Mouse (Mus musculus): ENCODE measurements around the gene Gcsam. TPM values are rescaled to one million over a fixed set of nuclear protein-coding genes. Genes with fewer than 3 reads are reported as not detected.

Gcsam gene
- polyA plus RNA-seq, 1 experiment from 2014 or later, result 0.95 TPM

DNA sequence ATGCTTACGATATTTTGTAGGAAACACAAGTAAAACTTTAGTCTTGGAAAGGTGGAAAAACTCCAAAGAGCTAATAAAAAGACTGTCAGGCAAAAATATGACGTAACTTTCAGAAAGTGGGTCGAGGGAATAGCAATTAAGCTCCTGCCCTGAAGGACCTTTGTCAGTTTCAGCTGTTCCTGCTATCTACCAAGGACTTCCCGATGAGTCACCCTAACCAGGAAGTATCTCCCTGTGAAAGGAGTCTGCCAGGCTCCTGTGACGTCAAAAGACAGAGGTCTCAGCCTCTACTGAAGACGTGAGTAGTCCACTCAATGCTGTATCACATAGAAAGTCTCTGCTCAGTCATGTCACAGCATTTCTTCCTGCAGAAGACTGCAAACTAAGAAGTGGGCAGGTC is 34.2 kb downstream of the Gcsam start:
- DNase-seq (ENCODE audit: low spot score), result no peak

DNA sequence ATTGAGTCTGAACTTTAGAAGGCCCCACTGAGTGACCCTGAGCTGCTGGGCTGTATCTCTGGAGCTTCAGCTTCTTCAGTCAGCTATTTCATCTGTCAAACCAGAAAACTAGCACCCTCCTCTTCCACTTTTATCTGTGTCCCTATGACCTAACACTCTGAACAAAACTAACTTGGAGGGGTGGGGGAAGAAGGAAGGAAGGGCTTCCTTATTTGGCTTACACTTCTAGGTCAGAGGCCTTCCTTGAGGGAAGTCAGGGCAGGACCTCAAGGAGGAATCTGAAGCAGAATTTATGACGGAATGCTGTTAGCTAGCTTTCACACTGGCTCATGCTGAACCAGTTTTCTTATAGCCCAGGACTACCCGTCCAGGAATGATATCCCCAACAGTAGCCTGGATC is 41.3 kb downstream of the Gcsam start:
- DNase-seq (ENCODE audit: low spot score), result no peak

DNA sequence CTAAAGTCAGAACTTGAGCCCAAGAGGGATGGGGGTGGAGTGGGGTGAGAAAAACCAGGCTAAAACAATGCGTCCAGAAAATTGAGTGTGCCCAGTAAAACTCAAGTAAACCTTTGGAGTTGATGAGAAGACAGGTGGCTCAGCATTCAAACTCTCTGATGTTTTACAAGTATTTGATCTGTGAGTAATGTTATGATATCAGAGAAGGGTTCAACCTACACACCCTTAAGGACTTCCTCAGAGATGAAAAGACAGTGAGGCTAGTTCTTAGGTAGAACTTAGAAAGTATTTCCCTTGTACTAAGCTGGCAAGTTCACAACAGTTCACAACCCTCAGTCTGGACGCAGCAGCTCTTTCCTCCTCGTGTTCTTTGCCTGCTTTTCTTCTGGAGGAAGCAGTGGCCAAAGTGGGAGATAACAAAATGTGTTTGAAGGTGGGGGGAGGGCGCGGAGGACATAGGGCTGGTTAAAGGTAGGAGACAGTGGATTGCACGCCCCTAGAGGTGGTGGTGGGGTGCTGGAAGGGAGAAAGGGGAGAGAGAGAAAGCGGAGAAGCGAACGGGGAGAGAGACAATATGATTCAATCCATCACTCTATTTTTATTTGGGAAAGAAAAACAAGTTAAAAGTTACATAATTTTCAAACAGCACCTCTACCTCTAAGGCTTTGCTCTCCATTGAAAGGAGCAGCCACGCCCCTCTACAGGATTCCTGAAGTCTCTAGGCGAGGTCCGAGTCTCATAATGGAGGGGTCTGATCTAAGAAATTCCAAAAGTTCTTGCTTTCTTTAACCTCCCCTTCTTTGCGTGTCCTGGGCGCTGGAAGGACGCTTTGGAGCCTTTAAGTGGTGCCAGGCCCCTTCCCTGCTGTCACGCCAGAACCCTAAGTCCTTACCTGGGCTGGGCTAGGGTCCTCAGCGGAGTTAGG is 43.1 kb downstream of the Gcsam start:
- peak; percentile 11 for DNase-seq (ENCODE audit: low spot score)

GRCm38 (mm10) chr16:45653934-45654332 is 43.8 kb downstream of the Gcsam start, which contains the start of gene BC016579:
Gene BC016579 (minus strand): TSS chr16:45654068.
- no peak for DNase-seq (ENCODE audit: low spot score)

GRCm38 (mm10) chr16:45654465-45654864 is 44.3 kb downstream of the Gcsam start:
- no peak for DNase-seq (ENCODE audit: low spot score)

DNA sequence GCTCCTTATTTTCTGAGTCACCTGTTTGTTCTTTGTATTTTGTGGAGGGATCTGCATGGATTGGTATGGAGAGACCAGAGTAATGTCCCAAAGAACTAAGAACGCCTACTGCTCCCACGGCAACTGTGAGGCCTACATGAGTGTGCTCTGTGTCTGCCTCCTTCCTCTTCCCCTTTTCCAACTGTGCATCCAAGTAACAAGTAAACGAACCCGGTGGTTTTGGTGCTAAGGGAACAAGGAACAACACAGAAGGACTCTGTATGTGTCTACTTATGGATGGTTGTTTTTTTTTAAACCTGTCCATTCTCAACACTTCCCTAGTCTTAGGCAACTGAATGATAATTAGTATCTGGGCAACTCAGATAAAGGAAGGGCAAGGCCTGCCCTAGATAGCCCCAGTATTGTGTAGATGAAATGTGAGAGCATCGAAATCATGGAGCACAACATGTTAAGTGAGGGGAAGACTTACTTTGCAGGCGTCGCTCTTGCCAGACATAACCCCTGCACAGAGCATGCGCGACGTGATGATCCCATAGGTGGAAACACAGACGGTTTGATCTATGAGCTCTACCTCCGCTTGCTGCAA is 47.5 kb downstream of the Gcsam start:
- no peak for DNase-seq (ENCODE audit: low spot score)

- DNase-seq (ENCODE audit: low spot score), result no peak
These were observed 48.1 kb downstream of the Gcsam start for GRCm38 (mm10) chr16:45658248-45658647.

DNA sequence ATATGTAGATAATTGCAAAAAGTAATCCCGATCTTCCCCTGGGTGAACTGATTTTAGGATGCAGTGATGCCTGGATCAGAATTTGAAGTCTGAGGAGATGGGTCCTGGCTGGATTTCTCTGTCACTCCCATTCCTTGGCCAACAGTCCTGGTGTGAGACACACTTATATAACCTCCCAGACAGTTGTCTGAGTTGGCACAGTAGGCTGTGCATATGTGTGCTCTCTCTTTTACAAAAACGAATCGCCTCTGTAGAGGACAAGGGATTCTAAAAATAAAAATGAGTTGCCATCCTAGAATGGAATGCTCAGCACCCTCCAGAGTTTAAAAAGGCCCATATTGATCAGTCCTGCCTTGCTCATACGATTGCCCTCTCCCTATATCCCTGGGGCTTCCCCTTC is 49.4 kb downstream of the Gcsam start:
- no peak for DNase-seq (ENCODE audit: low spot score)

GRCm38 (mm10) chr16:45662381-45662780 is 52.2 kb downstream of the Gcsam start:
- DNase-seq (ENCODE audit: low spot score), result no peak

- peak; percentile 14 for DNase-seq (ENCODE audit: low spot score)
These were observed 56.0 kb downstream of the Gcsam start for GRCm38 (mm10) chr16:45666136-45666535.

DNA sequence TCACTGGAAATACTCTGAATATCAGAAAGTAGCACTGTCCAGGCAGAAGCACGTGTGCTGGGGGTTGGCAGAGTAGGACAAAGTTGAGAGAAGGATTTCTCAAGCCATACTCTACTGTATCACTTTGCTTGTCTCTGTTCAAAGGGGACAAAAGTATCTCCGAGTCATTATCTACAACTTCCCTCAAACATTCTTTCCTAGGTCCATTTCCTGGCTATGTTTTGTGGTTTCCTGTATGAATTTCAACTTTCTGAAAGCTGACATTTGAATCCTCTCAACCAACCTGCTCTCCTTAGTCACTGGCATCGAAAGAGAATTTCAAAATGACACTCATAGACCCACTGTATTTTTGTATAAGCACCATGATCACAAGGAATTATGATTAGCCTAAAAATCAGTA is 58.0 kb downstream of the Gcsam start:
- DNase-seq (ENCODE audit: low spot score), result no peak

DNA sequence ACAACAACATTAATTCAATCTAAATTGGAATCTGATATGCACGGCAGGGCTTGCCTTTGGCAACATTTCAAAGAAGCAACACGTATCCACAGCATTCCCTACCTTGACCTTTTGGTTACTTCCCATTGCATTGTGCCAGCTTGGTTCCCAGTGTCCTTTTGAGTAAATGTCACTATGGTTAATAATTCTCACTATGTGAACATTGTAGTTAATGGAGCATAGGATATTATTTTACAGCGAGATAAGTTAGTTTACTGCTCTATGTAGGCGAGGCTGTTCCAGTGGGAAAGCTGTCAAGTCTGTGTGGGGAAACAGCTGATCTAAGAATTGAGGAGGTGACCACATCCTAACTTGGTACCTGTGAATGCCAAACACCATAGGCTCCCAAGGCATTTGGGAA is 59.8 kb downstream of the Gcsam start:
- DNase-seq (ENCODE audit: low spot score), result no peak

Other genes with a start within 250 kb of the Gcsam start
- 63.7 and 79.1 TPM in 2 replicates for gene Cd200, start 201.3 kb upstream of the Gcsam start, polyA plus RNA-seq (2015; fragmentation: Nextera tagmentation; extraction: Ambion mirVana)
- 0.08 TPM in 1 of 2 replicates, not detected in the other for gene Gm609, start 117.4 kb upstream of the Gcsam start, polyA plus RNA-seq (2015; fragmentation: Nextera tagmentation; extraction: Ambion mirVana)
- gene Gm17783, start 78.3 kb upstream of the Gcsam start, polyA plus RNA-seq (2015; fragmentation: Nextera tagmentation; extraction: Ambion mirVana), result not detected in 2 replicates
- 0.08 and 0.17 TPM in 2 replicates for gene Slc9c1, start 75.1 kb upstream of the Gcsam start, polyA plus RNA-seq (2015; fragmentation: Nextera tagmentation; extraction: Ambion mirVana)
- gene BC016579, start 43.7 kb downstream of the Gcsam start, polyA plus RNA-seq (2015; fragmentation: Nextera tagmentation; extraction: Ambion mirVana), result 0.28 and 0.34 TPM in 2 replicates
- gene Tmprss7, start 83.3 kb downstream of the Gcsam start, polyA plus RNA-seq (2015; fragmentation: Nextera tagmentation; extraction: Ambion mirVana), result 0.10 and 0.17 TPM in 2 replicates
- 0.33 and 0.46 TPM in 2 replicates for gene Tagln3, start 114.2 kb downstream of the Gcsam start, polyA plus RNA-seq (2015; fragmentation: Nextera tagmentation; extraction: Ambion mirVana)
- gene Abhd10, start 132.6 kb downstream of the Gcsam start, polyA plus RNA-seq (2015; fragmentation: Nextera tagmentation; extraction: Ambion mirVana), result 34.3 and 39.5 TPM in 2 replicates

Data from thymus, postnatal 0 days (tissue).